ENCODE assay signal across 11 mouse cellular contexts in genomic region chr8:61572697-61573096, GRCm38 (mm10).
"Had no signal": no experiment of that assay in that cellular context is flagged by ENCODE, and none has a peak within 500 bp of the region (broad histone marks: within the 10 kb centered on the region; RNA-seq: fewer than 3 reads in every experiment).

No protein-coding gene starts in this region.

- H3K4me3 ChIP-seq: intestine, embryonic 15.5 days; limb, embryonic 13.5 days; liver, embryonic 13.5 days; lung, embryonic 15.5 days; midbrain, embryonic 13.5 days had no signal

- H3K4me1 ChIP-seq: intestine, embryonic 15.5 days; midbrain, embryonic 13.5 days had no signal

- DNase-seq: kidney, adult 18-20 months; kidney, postnatal 14 days; left cerebral cortex, postnatal 4 days; liver, embryonic 13.5 days; right cerebral cortex, postnatal 14 days; thymus, adult 18-20 months; thymus, postnatal 14 days had no signal

- H3K4me2 ChIP-seq: intestine, embryonic 15.5 days; limb, embryonic 13.5 days; liver, embryonic 13.5 days; lung, embryonic 15.5 days; midbrain, embryonic 13.5 days had no signal

- H3K36me3 ChIP-seq: intestine, embryonic 15.5 days; liver, embryonic 13.5 days; midbrain, embryonic 13.5 days had no signal

- H3K9me3 ChIP-seq: intestine, embryonic 15.5 days; limb, embryonic 13.5 days; liver, embryonic 13.5 days; lung, embryonic 15.5 days; midbrain, embryonic 13.5 days had no signal

- H3K27me3 ChIP-seq: intestine, embryonic 15.5 days; limb, embryonic 13.5 days; liver, embryonic 13.5 days; lung, embryonic 15.5 days; midbrain, embryonic 13.5 days had no signal

- H3K27ac ChIP-seq: intestine, embryonic 15.5 days; limb, embryonic 13.5 days; liver, embryonic 13.5 days; lung, embryonic 15.5 days; midbrain, embryonic 13.5 days had no signal

- ATAC-seq: midbrain, embryonic 13.5 days had no signal

- H3K9ac ChIP-seq: intestine, embryonic 15.5 days; limb, embryonic 13.5 days; liver, embryonic 13.5 days; lung, embryonic 15.5 days; midbrain, embryonic 13.5 days had no signal
